Mouse (Mus musculus): ENCODE measurements at regions not wholly inside any gene's neighbourhood (a gene's known extent, or its start where the extent isn't known, plus 50 kb on each side); places are given as distances from the start of the nearest gene placed in this dataset. TPM values are rescaled to one million over a fixed set of nuclear protein-coding genes. Genes with fewer than 3 reads are reported as not detected.

Small RNAs in the stretch of these regions (microRNA-seq; reads per million reads assigned to microRNA genes)
- gene Gm44326: not detected
- gene Mir5099: 112 reads per million, percentile 52 among the genes with 10 or more reads in this experiment
